Mouse (Mus musculus) kidney, adult 2 months (tissue): ENCODE measurements around the gene Galnt13. TPM values are rescaled to one million over a fixed set of nuclear protein-coding genes. Genes with fewer than 3 reads are reported as not detected.
A peak's percentile ranks its signal among the peaks of the same experiment; 100 is the strongest.

Source experiments
- DNase-seq: peaks from one replicate; pipeline ENCODE4 v3.0.0; 2021
- H3K27ac ChIP-seq: fragments of 200-500 bp; 2 replicates; pipeline ENCODE4 v1.5.1; 2012; ENCODE audit warnings: low read depth, low read length, control low read depth, inconsistent platforms; ENCODE audit not compliant: insufficient read depth
- H3K27me3 ChIP-seq: fragments of 200-500 bp; replicated peaks from 2 replicates; pipeline ENCODE4 v1.6.1; 2012; ENCODE audit warnings: mild to moderate bottlenecking, moderate library complexity, low read length, inconsistent platforms; ENCODE audit not compliant: control insufficient read depth, insufficient read depth
- H3K36me3 ChIP-seq: fragments of 200-500 bp; 2 replicates; pipeline ENCODE4 v1.6.1; 2012; ENCODE audit warnings: mild to moderate bottlenecking, moderate library complexity, low read length, inconsistent platforms; ENCODE audit not compliant: control insufficient read depth, insufficient read depth
- H3K4me1 ChIP-seq: fragments of 200-500 bp; 2 replicates; pipeline ENCODE4 v1.6.1; 2011; ENCODE audit warnings: low read length; ENCODE audit not compliant: control insufficient read depth, insufficient read depth
- H3K4me3 ChIP-seq: fragments of 200-500 bp; 2 replicates; pipeline ENCODE4 v1.5.1; 2011; ENCODE audit warnings: mild to moderate bottlenecking, low read depth, low read length, control low read depth; ENCODE audit not compliant: insufficient read depth
- CTCF ChIP-seq: fragments of 200-500 bp; conservative IDR thresholded peaks from 2 replicates; pipeline ENCODE4 v1.5.1; 2011; ENCODE audit warnings: low read depth, mild to moderate bottlenecking, control low read depth, low read length, moderate library complexity, mixed read lengths; ENCODE audit not compliant: insufficient read depth, insufficient read length
- POLR2A ChIP-seq: fragments of 200-500 bp; IDR thresholded peaks from one replicate; pipeline ENCODE4 v1.6.1; 2011; ENCODE audit warnings: low read depth, low read length, control low read depth
- WGBS: fragments of 180-500 bp; shearing (Covaris S2); methylation state at CpG from one replicate; pipeline ENCODE4 v1.1.7; 2018; 5-methylcytosine and 5-hydroxymethylcytosine counted together
- polyA plus RNA-seq: library from polyadenylated mRNA; depleted of rRNA; stranded (reverse); fragments of >200 nt; gene quantifications from 2 replicates; pipeline ENCODE4 v1.2.3, GENCODE M21; 2012

The Galnt13 gene
- polyA plus RNA-seq, 1 experiment: not detected

GRCm38 (mm10) chr2:55085580-55085979 lies 649.5 kb downstream of the Galnt13 start:
- no peaks in the 10 kb centered on the region for H3K27me3 ChIP-seq
- 92% methylated on average over 2 of the region's 2 CpGs for WGBS
- no peak overlapping the region for H3K27ac ChIP-seq
- TF ChIP-seq CTCF (no peak), POLR2A (no peak)
- no peak for DNase-seq
- H3K4me3 ChIP-seq: no peak overlapping the region
- H3K36me3 ChIP-seq: no peaks in the 10 kb centered on the region
- no peaks in the 10 kb centered on the region for H3K4me1 ChIP-seq

GRCm38 (mm10) chr2:55088034-55088433 lies 651.9 kb downstream of the Galnt13 start:
- no peak for DNase-seq
- no peaks in the 10 kb centered on the region for H3K4me1 ChIP-seq
- no peak overlapping the region for H3K27ac ChIP-seq
- no peaks in the 10 kb centered on the region for H3K36me3 ChIP-seq
- WGBS: 93% methylated on average over 1 of the region's 1 CpGs
- no peaks in the 10 kb centered on the region for H3K27me3 ChIP-seq
- no peak overlapping the region for H3K4me3 ChIP-seq
- no peak for TF ChIP-seq CTCF
- no peak for TF ChIP-seq POLR2A

- WGBS: 13% methylated on average over 3 of the region's 3 CpGs
- Histone ChIP-seq H3K4me3 (no peak overlapping the region), H3K4me1 (no peaks in the 10 kb centered on the region), H3K27ac (no peak overlapping the region), H3K27me3 (no peaks in the 10 kb centered on the region), H3K36me3 (no peaks in the 10 kb centered on the region)
- DNase-seq: peak; percentile 2
- TF ChIP-seq POLR2A: no peak
- 0 out of 2 replicates have a peak, but pooled peaks have one; percentile 25 for TF ChIP-seq CTCF
Observed at GRCm38 (mm10) chr2:55090332-55090731, 654.2 kb downstream of the Galnt13 start.

- no peaks in the 10 kb centered on the region for H3K27me3 ChIP-seq
- H3K4me1 ChIP-seq: no peaks in the 10 kb centered on the region
- WGBS: 75% methylated on average over 4 of the region's 4 CpGs
- no peak for TF ChIP-seq POLR2A
- no peak for TF ChIP-seq CTCF
- H3K4me3 ChIP-seq: no peak overlapping the region
- DNase-seq: no peak
- H3K36me3 ChIP-seq: no peaks in the 10 kb centered on the region
- no peak overlapping the region for H3K27ac ChIP-seq
Observed at GRCm38 (mm10) chr2:55091495-55091894, 655.4 kb downstream of the Galnt13 start.

- WGBS: 61% methylated on average over 1 of the region's 1 CpGs
Observed at GRCm38 (mm10) chr2:55099100-55099499, 663.0 kb downstream of the Galnt13 start.

GRCm38 (mm10) chr2:55101279-55101678 lies 665.2 kb downstream of the Galnt13 start:
- H3K27me3 ChIP-seq: no peaks in the 10 kb centered on the region
- no peak overlapping the region for H3K4me3 ChIP-seq
- no peaks in the 10 kb centered on the region for H3K4me1 ChIP-seq
- H3K36me3 ChIP-seq: no peaks in the 10 kb centered on the region
- DNase-seq: no peak
- TF ChIP-seq POLR2A (no peak), CTCF (0 out of 2 replicates have a peak, but pooled peaks have one; percentile 3)
- H3K27ac ChIP-seq: no peak overlapping the region
- WGBS: 69% methylated on average over 5 of the region's 5 CpGs

More at GRCm38 (mm10) chr2:55099100-55099499, 663.0 kb downstream of the Galnt13 start:
- TF ChIP-seq CTCF: no peak
- no peak for TF ChIP-seq POLR2A
- Histone ChIP-seq H3K4me1 (no peaks in the 10 kb centered on the region), H3K36me3 (no peaks in the 10 kb centered on the region), H3K27ac (no peak overlapping the region), H3K4me3 (no peak overlapping the region), H3K27me3 (no peaks in the 10 kb centered on the region)
- no peak for DNase-seq

GRCm38 (mm10) chr2:55103521-55103920 lies 667.4 kb downstream of the Galnt13 start:
- DNase-seq: no peak
- H3K27me3 ChIP-seq: no peaks in the 10 kb centered on the region
- TF ChIP-seq POLR2A (no peak), CTCF (no peak)
- no peak overlapping the region for H3K4me3 ChIP-seq
- no peak overlapping the region for H3K27ac ChIP-seq
- H3K4me1 ChIP-seq: no peaks in the 10 kb centered on the region
- WGBS: 96% methylated on average over 5 of the region's 5 CpGs
- no peaks in the 10 kb centered on the region for H3K36me3 ChIP-seq
